Mouse (Mus musculus) left cerebral cortex, postnatal 36 days (tissue): ENCODE measurements around the gene Kirrel3. TPM values are rescaled to one million over a fixed set of nuclear protein-coding genes. Genes with fewer than 3 reads are reported as not detected.
A peak's percentile ranks its signal among the peaks of the same experiment; 100 is the strongest.

ENCODE experiments used
- DNase-seq, 2 experiments: peaks; one replicate each; pipeline ENCODE4 v3.0.0; 2021 to 2022; ENCODE audit warnings: low spot score in 2 of 2, mixed read lengths in 1 of 2
- intact Hi-C: fragments of 180-260 bp; cut with DNase I; formaldehyde crosslinking; loops from one replicate; pipeline ENCODE4 v1.15.1; 2025
- total RNA-seq, 2 experiments: library from RNA; stranded (reverse); gene quantifications; 2 replicates each; pipeline ENCODE4 v1.2.3; 2021

Kirrel3 gene
- total RNA-seq, 2 experiments from 2014 or later = 61.2 to 65.2 TPM

- no peak for DNase-seq
Observed at GRCm38 (mm10) chr9:34771401-34771800, 285.7 kb downstream of the Kirrel3 start.

GRCm38 (mm10) chr9:34772022-34772437, 286.3 kb downstream of the Kirrel3 start:
- intact Hi-C loops = no loop called here
- no peak for DNase-seq

More at GRCm38 (mm10) chr9:34771401-34771800, 285.7 kb downstream of the Kirrel3 start:
- intact Hi-C loops = no loop called here

GRCm38 (mm10) chr9:34781356-34781755, 295.7 kb downstream of the Kirrel3 start:
- no peak for DNase-seq
- intact Hi-C loops = no loop called here

- intact Hi-C loops = no loop called here
- no peak for DNase-seq
Observed at GRCm38 (mm10) chr9:34787915-34788314, 302.2 kb downstream of the Kirrel3 start.

- DNase-seq = no peak
- intact Hi-C loops = no loop called here
Observed at GRCm38 (mm10) chr9:34795226-34795625, 309.5 kb downstream of the Kirrel3 start.

- no peak for DNase-seq
- intact Hi-C loops = no loop called here
Observed at GRCm38 (mm10) chr9:34797688-34798339, 312.1 kb downstream of the Kirrel3 start.

- no peak for DNase-seq
- intact Hi-C loops = no loop called here
Observed at GRCm38 (mm10) chr9:34801662-34802061, 316.0 kb downstream of the Kirrel3 start.

- DNase-seq = no peak
- intact Hi-C loops = no loop called here
Observed at GRCm38 (mm10) chr9:34806854-34807253, 321.2 kb downstream of the Kirrel3 start.

GRCm38 (mm10) chr9:34809993-34810513, 324.4 kb downstream of the Kirrel3 start:
- intact Hi-C loops = no loop called here
- DNase-seq = peak in 1 of 2 experiments; percentile 9

- intact Hi-C loops = no loop called here
- no peak for DNase-seq
Observed at GRCm38 (mm10) chr9:34818325-34818976, 332.8 kb downstream of the Kirrel3 start.

GRCm38 (mm10) chr9:34824358-34825088, 338.8 kb downstream of the Kirrel3 start:
- no peak for DNase-seq
- intact Hi-C loops = no loop called here

GRCm38 (mm10) chr9:34825089-34825400, 339.4 kb downstream of the Kirrel3 start:
- intact Hi-C loops = no loop called here
- no peak for DNase-seq

- no peak for DNase-seq
- intact Hi-C loops = no loop called here
Observed at GRCm38 (mm10) chr9:34825402-34826008, 339.8 kb downstream of the Kirrel3 start.

- no peak for DNase-seq
- intact Hi-C loops = no loop called here
Observed at GRCm38 (mm10) chr9:34830696-34831095, 345.0 kb downstream of the Kirrel3 start.

GRCm38 (mm10) chr9:34836801-34837200, 351.1 kb downstream of the Kirrel3 start:
- DNase-seq = no peak
- intact Hi-C loops = no loop called here

- intact Hi-C loops = no loop called here
- DNase-seq = no peak
Observed at GRCm38 (mm10) chr9:34837700-34838462, 352.2 kb downstream of the Kirrel3 start.

GRCm38 (mm10) chr9:34843275-34843965, 357.7 kb downstream of the Kirrel3 start:
- intact Hi-C loops = loop anchor here (5.0 kb wide), 1 partner anchor 69 kb away; no protein-coding TSS in a partner anchor
- peak; percentile 15 to 28 for DNase-seq

GRCm38 (mm10) chr9:34846440-34846839, 360.7 kb downstream of the Kirrel3 start:
- intact Hi-C loops = no loop called here
- DNase-seq = no peak

- intact Hi-C loops = no loop called here
- DNase-seq = no peak
Observed at GRCm38 (mm10) chr9:34847664-34848063, 362.0 kb downstream of the Kirrel3 start.
